Mouse (Mus musculus) neural tube, embryonic 15.5 days (tissue): ENCODE results near the gene Mpc1. TPM values are rescaled to one million over a fixed set of nuclear protein-coding genes. Genes with fewer than 3 reads are reported as not detected.

ENCODE experiments used
- ATAC-seq: fragments of 200-750 bp; cut with Nextera tagmentation; 2 replicates; pipeline ENCODE4 v1.8.0; 2017; ENCODE audit warnings: mild to moderate bottlenecking, moderate TSS enrichment, moderate library complexity; ENCODE audit not compliant: low FRiP score
- H3K27ac ChIP-seq: fragments of 300-500 bp; sonication (generic); replicated peaks from 2 replicates; pipeline ENCODE4 v1.5.1; 2015; ENCODE audit warnings: mild to moderate bottlenecking, inconsistent platforms
- H3K27me3 ChIP-seq: fragments of 300-500 bp; sonication (generic); replicated peaks from 2 replicates; pipeline ENCODE4 v1.6.1; 2015; ENCODE audit warnings: inconsistent platforms
- H3K36me3 ChIP-seq: fragments of 300-500 bp; sonication (generic); 2 replicates; pipeline ENCODE4 v1.6.1; 2015; ENCODE audit warnings: inconsistent platforms
- H3K4me1 ChIP-seq: fragments of 300-500 bp; sonication (generic); 2 replicates; pipeline ENCODE4 v1.6.1; 2015; ENCODE audit warnings: inconsistent platforms
- H3K4me2 ChIP-seq: fragments of 300-500 bp; sonication (generic); 2 replicates; pipeline ENCODE4 v1.6.1; 2015; ENCODE audit warnings: inconsistent platforms, mild to moderate bottlenecking, moderate library complexity
- H3K4me3 ChIP-seq: fragments of 300-500 bp; sonication (generic); replicated peaks from 2 replicates; pipeline ENCODE4 v1.5.1; 2015; ENCODE audit warnings: mild to moderate bottlenecking, inconsistent platforms
- H3K9ac ChIP-seq: fragments of 300-500 bp; sonication (generic); replicated peaks from 2 replicates; pipeline ENCODE4 v1.6.1; 2015; ENCODE audit warnings: mild to moderate bottlenecking, inconsistent platforms
- H3K9me3 ChIP-seq: fragments of 300-500 bp; sonication (generic); replicated peaks from 2 replicates; pipeline ENCODE4 v1.6.1; 2016; ENCODE audit warnings: inconsistent platforms
- WGBS: fragments of 180-500 bp; shearing (Covaris S2); methylation state at CpG from one replicate; pipeline ENCODE4 v1.1.7; 2015; ENCODE audit warnings: mixed read lengths; 5-methylcytosine and 5-hydroxymethylcytosine counted together
- polyA plus RNA-seq: library from polyadenylated mRNA; unstranded; fragments of >200 nt; fragmentation: Nextera tagmentation; extraction: Ambion mirVana; gene quantifications from 2 replicates; pipeline ENCODE4 v1.2.1, GENCODE M21; 2015

The Mpc1 gene
- polyA plus RNA-seq, 1 experiment from 2014 or later: 460 TPM

- H3K9ac ChIP-seq: peak overlapping the region; percentile 86
- H3K27me3 ChIP-seq: no peaks in the 10 kb centered on the region
- peak overlapping the region; percentile 75 for H3K4me3 ChIP-seq
- no peaks in the 10 kb centered on the region for H3K36me3 ChIP-seq
- peaks cover 51% of the 10 kb centered on the region for H3K4me1 ChIP-seq
- WGBS: 11% methylated on average over 8 of the region's 8 CpGs
- peak overlapping the region; percentile 90 for H3K27ac ChIP-seq
- H3K4me2 ChIP-seq: peak overlapping the region; percentile 93
- peak; percentile 65 for ATAC-seq
- H3K9me3 ChIP-seq: no peaks in the 10 kb centered on the region
Measured at GRCm38 (mm10) chr17:8339666-8340374, 57.1 kb downstream of the Mpc1 start.

GRCm38 (mm10) chr17:8340407-8341359, 58.0 kb downstream of the Mpc1 start:
- ATAC-seq: peak; percentile 84
- H3K27ac ChIP-seq: peak overlapping the region; percentile 90
- no peaks in the 10 kb centered on the region for H3K36me3 ChIP-seq
- no peaks in the 10 kb centered on the region for H3K9me3 ChIP-seq
- peak overlapping the region; percentile 93 for H3K4me2 ChIP-seq
- no peaks in the 10 kb centered on the region for H3K27me3 ChIP-seq
- H3K4me1 ChIP-seq: peaks cover 51% of the 10 kb centered on the region
- under 1% methylated on average over 63 of the region's 92 CpGs for WGBS
- H3K9ac ChIP-seq: peak overlapping the region; percentile 86
- peak overlapping the region; percentile 75 for H3K4me3 ChIP-seq

GRCm38 (mm10) chr17:8341360-8341963, 58.8 kb downstream of the Mpc1 start:
- peak; percentile 35 for ATAC-seq
- 5% methylated on average over 46 of the region's 46 CpGs for WGBS
- Histone ChIP-seq H3K36me3 (no peaks in the 10 kb centered on the region), H3K4me2 (peak overlapping the region; percentile 93), H3K27me3 (no peaks in the 10 kb centered on the region), H3K27ac (peak overlapping the region; percentile 90), H3K9ac (peak overlapping the region; percentile 86), H3K4me1 (peaks cover 51% of the 10 kb centered on the region), H3K9me3 (no peaks in the 10 kb centered on the region), H3K4me3 (peak overlapping the region; percentile 75)

GRCm38 (mm10) chr17:8342706-8343105, 60.0 kb downstream of the Mpc1 start:
- ATAC-seq: no peak
- peak overlapping the region; percentile 31; the same call in 1 of the 2 replicates for H3K9ac ChIP-seq
- H3K9me3 ChIP-seq: no peaks in the 10 kb centered on the region
- peaks cover 51% of the 10 kb centered on the region for H3K4me1 ChIP-seq
- H3K27me3 ChIP-seq: no peaks in the 10 kb centered on the region
- H3K36me3 ChIP-seq: no peaks in the 10 kb centered on the region
- no peak overlapping the region for H3K27ac ChIP-seq
- 60% methylated on average over 5 of the region's 5 CpGs for WGBS
- peak overlapping the region; percentile 93 for H3K4me2 ChIP-seq
- peak overlapping the region; percentile 75 for H3K4me3 ChIP-seq

GRCm38 (mm10) chr17:8343416-8343815, 60.7 kb downstream of the Mpc1 start:
- H3K4me3 ChIP-seq: no peak overlapping the region
- H3K4me2 ChIP-seq: peak overlapping the region; percentile 93
- peaks cover 51% of the 10 kb centered on the region for H3K4me1 ChIP-seq
- no peaks in the 10 kb centered on the region for H3K9me3 ChIP-seq
- 74% methylated on average over 6 of the region's 6 CpGs for WGBS
- no peak overlapping the region for H3K9ac ChIP-seq
- H3K27me3 ChIP-seq: no peaks in the 10 kb centered on the region
- no peak overlapping the region for H3K27ac ChIP-seq
- ATAC-seq: no peak
- H3K36me3 ChIP-seq: no peaks in the 10 kb centered on the region

Other genes with a start within 250 kb of the Mpc1 start
- gene Gm49673, start 135.1 kb upstream of the Mpc1 start, polyA plus RNA-seq: 0.27 TPM in 1 of 2 replicates, not detected in the other
- gene Rnaset2a, start 134.8 kb upstream of the Mpc1 start, polyA plus RNA-seq: 12.6 and 17.6 TPM in 2 replicates
- gene Fgfr1op, start 117.4 kb upstream of the Mpc1 start, polyA plus RNA-seq: 29.3 and 31.3 TPM in 2 replicates
- 0.37 TPM in 1 of 2 replicates, not detected in the other for gene Ccr6, start 46.9 kb upstream of the Mpc1 start, polyA plus RNA-seq
- gene Sft2d1, start 28.2 kb downstream of the Mpc1 start, polyA plus RNA-seq: 161 and 176 TPM in 2 replicates
- 13.8 and 18.4 TPM in 2 replicates for gene Prr18, start 54.6 kb downstream of the Mpc1 start, polyA plus RNA-seq
- 0.65 and 0.79 TPM in 2 replicates for gene T2, start 73.1 kb downstream of the Mpc1 start, polyA plus RNA-seq
- 0.31 and 0.35 TPM in 2 replicates for gene T, start 151.5 kb downstream of the Mpc1 start, polyA plus RNA-seq
- gene Pde10a, start 242.5 kb downstream of the Mpc1 start, polyA plus RNA-seq: 10.6 and 12.5 TPM in 2 replicates